In genomic region chr1:34511027-34511426, GRCm38 (mm10) we compare ENCODE assay signal across 7 mouse cellular contexts. TPM values are rescaled to one million over a fixed set of nuclear protein-coding genes. Genes with fewer than 3 reads are reported as not detected.
DNase-seq lines count a peak whose midpoint lies in the region; ATAC-seq and TF ChIP-seq lines count a peak whose summit lies in the region.

No protein-coding gene starts in this region.

- no peaks in the 10 kb centered on the region for H3K36me3 ChIP-seq in CH12.LX (replicated peaks in 1 of 2; ENCODE audit: control insufficient read depth in 1 of 2, insufficient read depth in 1 of 2, low read length in 1 of 2)
- H3K36me3 ChIP-seq in heart, embryonic 15.5 days: no peaks in the 10 kb centered on the region
- no peaks in the 10 kb centered on the region for H3K36me3 ChIP-seq in small intestine, adult 2 months (ENCODE audit: control insufficient read depth, insufficient read depth, low read length)

- no peak for TF ChIP-seq EP300 in CH12.LX (IDR thresholded peaks at IDR 0.05; ENCODE audit: low read length)

- peak; percentile 82 for DNase-seq in CH12.LX (ENCODE audit: extremely low read depth)
- peak; percentile 63 for DNase-seq in T-cell, adult 2 months (ENCODE audit: low spot score)
- peak; percentile 77 for DNase-seq in embryo, embryonic 10 days (ENCODE audit: low spot score)
- DNase-seq in layer of hippocampus, adult 9-11 months: peak; percentile 18
- DNase-seq in lung, postnatal 25 days (ENCODE audit: low spot score): peak; percentile 29

- no peaks in the 10 kb centered on the region for H3K79me2 ChIP-seq in CH12.LX (replicated peaks; ENCODE audit: control insufficient read depth, extremely low read depth, insufficient read depth, poor library complexity, severe bottlenecking)

- ATAC-seq in heart, embryonic 15.5 days (replicated peaks; ENCODE audit: insufficient number of reproducible peaks, insufficient read depth, low FRiP score, low read depth): 0 out of 2 replicates have a peak, but pooled peaks have one; percentile 39

- dilution Hi-C loops in CH12.LX (cut with MboI; ENCODE audit: extremely low pct_ligation_motif_present, extremely low pct_unique_long_range_greater_than_20kb, low sequenced_read_pairs): no loop called here

- TF ChIP-seq POLR2A in CH12.LX (IDR thresholded peaks at IDR 0.05; ENCODE audit: low read depth, low read length): no peak
- TF ChIP-seq POLR2A in small intestine, adult 2 months (IDR thresholded peaks at IDR 0.05; ENCODE audit: low read depth, low read length): no peak

- peak; percentile 92 to 94 for TF ChIP-seq CTCF in CH12.LX (conservative IDR thresholded peaks at IDR 0.05 in 1 of 2, IDR thresholded peaks at IDR 0.05 in 1 of 2; ENCODE audit: low read depth in 2 of 2, low read length in 2 of 2)
- TF ChIP-seq CTCF in small intestine, adult 2 months (IDR thresholded peaks at IDR 0.05; ENCODE audit: extremely low read depth, insufficient read length, insufficient replicate concordance, low read depth, low read length): peak; percentile 51; the same call in 1 of the 2 replicates

- H3K27ac ChIP-seq in CH12.LX (ENCODE audit: insufficient read depth, low read depth): peak overlapping the region; percentile 56; the same call in 1 of the 2 replicates
- no peak overlapping the region for H3K27ac ChIP-seq in heart, embryonic 15.5 days
- no peak overlapping the region for H3K27ac ChIP-seq in small intestine, adult 2 months (ENCODE audit: insufficient read depth, low read depth, low read length)

- 0 out of 2 replicates have a peak overlapping the region, but pooled peaks have one; percentile 2 for H3K9ac ChIP-seq in CH12.LX (ENCODE audit: insufficient read depth, low read depth)
- no peak overlapping the region for H3K9ac ChIP-seq in heart, embryonic 15.5 days

- TF ChIP-seq RAD21 in CH12.LX (IDR thresholded peaks at IDR 0.05; ENCODE audit: low read depth, low read length): peak; percentile 90

- WGBS in heart, embryonic 15.5 days: 10% methylated on average over 3 of the region's 3 CpGs
- 9% methylated on average over 3 of the region's 3 CpGs for WGBS in small intestine, adult 2 months

- peaks cover 5% of the 10 kb centered on the region for H3K9me3 ChIP-seq in CH12.LX (replicated peaks; ENCODE audit: low read length)
- H3K9me3 ChIP-seq in heart, embryonic 15.5 days (replicated peaks): no peaks in the 10 kb centered on the region

- peak overlapping the region in 2 of 3 experiments; percentile 21 to 48 for H3K4me3 ChIP-seq in CH12.LX (replicated peaks in 1 of 3; ENCODE audit: low read depth in 2 of 3, low read length in 2 of 3, poor library complexity in 1 of 3)
- H3K4me3 ChIP-seq in heart, embryonic 15.5 days: no peak overlapping the region
- H3K4me3 ChIP-seq in small intestine, adult 2 months (ENCODE audit: low read depth, low read length): no peak overlapping the region

- H3K27me3 ChIP-seq in CH12.LX (replicated peaks): no peaks in the 10 kb centered on the region
- no peaks in the 10 kb centered on the region for H3K27me3 ChIP-seq in heart, embryonic 15.5 days
- H3K27me3 ChIP-seq in small intestine, adult 2 months (ENCODE audit: control insufficient read depth, insufficient read depth, low read length): no peaks in the 10 kb centered on the region

- H3K4me1 ChIP-seq in CH12.LX (ENCODE audit: control insufficient read depth in 1 of 2, insufficient read depth in 2 of 2): peaks cover 0 to 18% of the 10 kb centered on the region in 2 experiments; a peak in 3 of 4 replicates
- peaks cover 6% of the 10 kb centered on the region; the same call in 1 of the 2 replicates for H3K4me1 ChIP-seq in heart, embryonic 15.5 days (replicated peaks)
- H3K4me1 ChIP-seq in small intestine, adult 2 months (ENCODE audit: control insufficient read depth, insufficient read depth, insufficient read length, low read length): no peaks in the 10 kb centered on the region

- peak overlapping the region; percentile 67 for H3K4me2 ChIP-seq in CH12.LX (ENCODE audit: insufficient read depth, low read depth, poor library complexity, severe bottlenecking)
- no peak overlapping the region; the same call in 1 of the 2 replicates for H3K4me2 ChIP-seq in heart, embryonic 15.5 days

- in situ Hi-C loops in CH12.LX (cut with MboI; ENCODE audit: low pct_ligation_motif_present, low pct_unique_long_range_greater_than_20kb, low sequenced_read_pairs): loop anchor here (5.0 kb wide), 1 partner anchor 86 kb away; no protein-coding TSS in a partner anchor

TF ChIP-seq in CH12.LX, 34 proteins besides CTCF, POLR2A, EP300 and RAD21:
- TF ChIP-seq JUND (conservative IDR thresholded peaks at IDR 0.05; ENCODE audit: low read depth, low read length): no peak
- peak; percentile 86 for TF ChIP-seq SMC3 (IDR thresholded peaks at IDR 0.05; ENCODE audit: low read depth, low read length)
- TF ChIP-seq HCFC1 (IDR thresholded peaks at IDR 0.05; ENCODE audit: low read depth, low read length): no peak
- 0 out of 2 replicates have a peak, but pooled peaks have one; percentile 7 for TF ChIP-seq CHD2 (IDR thresholded peaks at IDR 0.05; ENCODE audit: low read length)
- peak; percentile 48 for TF ChIP-seq ZC3H11A (IDR thresholded peaks at IDR 0.05; ENCODE audit: low read depth, low read length)
- no peak for TF ChIP-seq MYC (IDR thresholded peaks at IDR 0.05; ENCODE audit: low read depth, low read length)
- TF ChIP-seq IRF4 (IDR thresholded peaks at IDR 0.05; ENCODE audit: low read depth, low read length): no peak
- 0 out of 2 replicates have a peak, but pooled peaks have one; percentile 13 for TF ChIP-seq TCF12 (IDR thresholded peaks at IDR 0.05; ENCODE audit: low read depth, low read length)
- TF ChIP-seq BHLHE40 (IDR thresholded peaks at IDR 0.05; ENCODE audit: low read depth, low read length): peak; percentile 44

RNA-seq across cellular contexts. Expression of gene Prss39, which starts 12.8 kb away (rescaled TPM):
- not detected in 2 replicates for total RNA-seq in CH12.LX (2012; rRNA removed)
- total RNA-seq in CH12.LX (2014; rRNA removed): not detected in 2 replicates
- polyA plus RNA-seq in CH12.LX (2012; ENCODE audit: insufficient read length, low read depth): 0.19 TPM in 1 of 2 replicates, not detected in the other
- not detected in 2 replicates for polyA plus RNA-seq in heart, embryonic 15.5 days (2015; fragmentation: Nextera tagmentation; extraction: Ambion mirVana)
- polyA plus RNA-seq in small intestine, adult 2 months (2012; rRNA removed): not detected in 2 replicates

RNA-seq across cellular contexts. Expression of gene Cfc1, which starts 24.4 kb away (rescaled TPM):
- total RNA-seq in CH12.LX (2012; rRNA removed) (not detected in 2 replicates), CH12.LX (2014; rRNA removed) (not detected in 2 replicates)
- polyA plus RNA-seq in CH12.LX (2012; ENCODE audit: insufficient read length, low read depth): not detected in 2 replicates
- polyA plus RNA-seq in heart, embryonic 15.5 days (2015; fragmentation: Nextera tagmentation; extraction: Ambion mirVana): 0.18 TPM in 1 of 2 replicates, not detected in the other
- not detected in 2 replicates for polyA plus RNA-seq in small intestine, adult 2 months (2012; rRNA removed)

RNA-seq across cellular contexts. Expression of gene Prss40, which starts 49.7 kb away (rescaled TPM):
- not detected in 2 replicates for total RNA-seq in CH12.LX (2012; rRNA removed)
- not detected in 2 replicates for total RNA-seq in CH12.LX (2014; rRNA removed)
- not detected in 2 replicates for polyA plus RNA-seq in CH12.LX (2012; ENCODE audit: insufficient read length, low read depth)
- polyA plus RNA-seq in heart, embryonic 15.5 days (2015; fragmentation: Nextera tagmentation; extraction: Ambion mirVana): not detected in 2 replicates
- not detected in 2 replicates for polyA plus RNA-seq in small intestine, adult 2 months (2012; rRNA removed)

RNA-seq across cellular contexts. Expression of gene Ptpn18, which starts 51.5 kb away (rescaled TPM):
- total RNA-seq in CH12.LX (2012; rRNA removed) (172 and 205 TPM in 2 replicates), CH12.LX (2014; rRNA removed) (133 and 155 TPM in 2 replicates)
- polyA plus RNA-seq in CH12.LX (2012; ENCODE audit: insufficient read length, low read depth): 84.9 and 93.4 TPM in 2 replicates
- 12.0 and 17.9 TPM in 2 replicates for polyA plus RNA-seq in heart, embryonic 15.5 days (2015; fragmentation: Nextera tagmentation; extraction: Ambion mirVana)
- 242 and 351 TPM in 2 replicates for polyA plus RNA-seq in small intestine, adult 2 months (2012; rRNA removed)

Comparison
In these comparisons a context has a peak if more than half of its experiments do, and no peak if none do; other contexts are left out.
1. DNase-seq: peak in every context shown above with its lines; median percentile 82 in CH12.LX; 77 in embryo, embryonic 10 days; 63 in T-cell, adult 2 months; 29 in lung, postnatal 25 days; 18 in layer of hippocampus, adult 9-11 months.
2. H3K4me3 ChIP-seq: peak in CH12.LX (2 of 3); none in heart, embryonic 15.5 days (single experiment) and small intestine, adult 2 months (single experiment).